Mouse (Mus musculus): ENCODE measurements around the gene Skap2.

GRCm38 (mm10) chr6:52027181-52027580 lies 14.8 kb upstream of the Skap2 start:
- TF ChIP-seq POLR2A (IDR thresholded peaks at IDR 0.05; ENCODE audit: low read depth, low read length) = no peak
- no peak for TF ChIP-seq CTCF (IDR thresholded peaks at IDR 0.05; ENCODE audit: extremely low read depth, insufficient read depth, insufficient read length, insufficient replicate concordance)
